Mouse (Mus musculus) heart, embryonic 10.5 days (tissue): ENCODE results near the gene Exoc4. TPM values are rescaled to one million over a fixed set of nuclear protein-coding genes. Genes with fewer than 3 reads are reported as not detected.

Source experiments
- DNase-seq: peaks from one replicate; pipeline ENCODE4 v3.0.0-alpha.2; 2017; ENCODE audit warnings: low spot score
- H3K27ac ChIP-seq: fragments of 300-500 bp; sonication (generic); 2 replicates; pipeline ENCODE4 v1.5.1; 2016; ENCODE audit warnings: mild to moderate bottlenecking
- H3K27me3 ChIP-seq: fragments of 300-500 bp; sonication (generic); 2 replicates; pipeline ENCODE4 v1.6.1; 2016; ENCODE audit warnings: mild to moderate bottlenecking; ENCODE audit not compliant: poor library complexity, insufficient read depth, severe bottlenecking
- H3K36me3 ChIP-seq: fragments of 300-500 bp; sonication (generic); 2 replicates; pipeline ENCODE4 v1.6.1; 2016; ENCODE audit warnings: mild to moderate bottlenecking, moderate library complexity
- H3K4me1 ChIP-seq: fragments of 300-500 bp; sonication (generic); 2 replicates; pipeline ENCODE4 v1.6.1; 2016; ENCODE audit warnings: mild to moderate bottlenecking
- H3K4me3 ChIP-seq: fragments of 300-500 bp; sonication (generic); 2 replicates; pipeline ENCODE4 v1.5.1; 2016; ENCODE audit warnings: mild to moderate bottlenecking, moderate library complexity
- H3K9me3 ChIP-seq: fragments of 300-500 bp; sonication (generic); 2 replicates; pipeline ENCODE4 v1.6.1; 2016; ENCODE audit warnings: mild to moderate bottlenecking, moderate library complexity
- WGBS: fragments of 180-500 bp; shearing (Covaris S2); methylation state at CpG from one replicate; pipeline ENCODE4 v1.1.7; 2016; 5-methylcytosine and 5-hydroxymethylcytosine counted together
- polyA plus RNA-seq: library from polyadenylated mRNA; unstranded; fragments of >200 nt; fragmentation: Nextera tagmentation; extraction: Ambion mirVana; gene quantifications from 2 replicates; pipeline ENCODE4 v1.2.1, GENCODE M21; 2016

Exoc4 gene
- polyA plus RNA-seq, 1 experiment from 2014 or later: 36.7 TPM

DNA sequence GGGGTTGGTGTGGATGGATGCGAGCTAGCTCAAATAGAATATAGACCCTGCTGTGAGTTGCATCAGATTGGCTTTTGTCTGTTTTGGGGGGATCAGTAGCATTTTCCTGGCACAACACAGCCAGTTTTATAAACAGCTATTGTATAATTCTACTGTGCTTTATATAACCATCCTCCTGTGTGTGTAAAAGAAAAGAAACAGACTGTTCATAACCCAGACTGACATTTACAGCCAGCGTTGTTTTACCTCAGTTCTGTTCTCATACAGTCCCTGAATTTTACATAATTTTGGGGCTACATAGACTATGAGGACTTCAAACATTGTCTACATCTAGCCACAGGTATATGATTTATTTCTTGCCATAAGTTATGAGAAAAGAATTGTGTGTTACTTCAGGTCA lies 204.9 kb downstream of the Exoc4 start:
- 85% methylated on average over 2 of the region's 2 CpGs for WGBS
- no peaks in the 10 kb centered on the region for H3K27me3 ChIP-seq
- DNase-seq: no peak
- H3K27ac ChIP-seq: no peak overlapping the region
- H3K36me3 ChIP-seq: no peaks in the 10 kb centered on the region
- H3K4me1 ChIP-seq: peaks cover 8% of the 10 kb centered on the region; the same call in 1 of the 2 replicates
- no peaks in the 10 kb centered on the region for H3K9me3 ChIP-seq
- no peak overlapping the region for H3K4me3 ChIP-seq

GRCm38 (mm10) chr6:33454354-33454753 lies 205.5 kb downstream of the Exoc4 start:
- Histone ChIP-seq H3K4me1 (peaks cover 8% of the 10 kb centered on the region; the same call in 1 of the 2 replicates), H3K4me3 (no peak overlapping the region), H3K36me3 (no peaks in the 10 kb centered on the region), H3K27ac (no peak overlapping the region), H3K9me3 (no peaks in the 10 kb centered on the region), H3K27me3 (no peaks in the 10 kb centered on the region)
- 56% methylated on average over 2 of the region's 2 CpGs for WGBS
- no peak for DNase-seq

DNA sequence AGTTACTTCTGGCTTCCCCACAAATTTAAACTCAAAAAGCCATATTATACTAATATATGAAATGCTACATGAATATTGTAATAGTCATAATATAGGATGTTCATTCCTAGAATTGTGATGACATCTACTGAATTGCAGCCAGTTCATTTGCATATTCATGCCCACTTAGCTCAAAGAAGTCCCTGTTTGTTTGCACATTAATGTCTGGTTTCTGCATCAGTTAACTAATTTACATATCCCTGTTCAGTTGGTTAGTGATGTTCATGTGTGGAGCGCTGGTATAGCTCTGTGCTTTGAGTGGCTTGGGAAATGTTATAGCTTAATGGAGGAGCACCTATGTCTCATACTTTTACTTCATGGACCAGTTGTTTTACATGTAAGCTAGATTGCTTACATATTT lies 206.4 kb downstream of the Exoc4 start:
- Histone ChIP-seq H3K27me3 (no peaks in the 10 kb centered on the region), H3K4me1 (peaks cover 8% of the 10 kb centered on the region; the same call in 1 of the 2 replicates)
- WGBS: 96% methylated on average over 1 of the region's 1 CpGs

DNA sequence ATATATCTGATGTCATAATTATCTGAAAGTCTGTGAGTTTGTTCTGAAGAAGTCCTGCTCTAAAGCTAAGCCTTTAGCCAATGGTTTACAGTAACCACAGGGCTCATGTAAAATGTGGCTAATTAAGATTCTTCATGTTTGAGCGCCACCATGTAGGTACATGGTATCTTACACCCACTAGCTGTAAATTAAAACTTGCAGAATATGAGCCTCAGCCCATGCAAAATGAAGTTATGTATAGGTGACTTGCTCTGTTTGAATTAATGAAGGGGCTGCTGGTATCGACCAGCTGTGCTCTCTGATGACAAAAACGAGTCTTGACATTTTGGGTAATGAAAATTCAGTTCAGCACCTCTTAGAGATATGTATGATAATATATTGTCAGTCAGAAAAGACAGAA lies 216.0 kb downstream of the Exoc4 start:
- H3K9me3 ChIP-seq: no peaks in the 10 kb centered on the region
- DNase-seq: no peak
- WGBS: 88% methylated on average over 3 of the region's 3 CpGs
- no peaks in the 10 kb centered on the region for H3K27me3 ChIP-seq
- no peak overlapping the region for H3K27ac ChIP-seq
- H3K36me3 ChIP-seq: no peaks in the 10 kb centered on the region
- H3K4me3 ChIP-seq: no peak overlapping the region
- no peaks in the 10 kb centered on the region; the same call in 1 of the 2 replicates for H3K4me1 ChIP-seq

More for the DNA sequence above, 206.4 kb downstream of the Exoc4 start:
- Histone ChIP-seq H3K9me3 (no peaks in the 10 kb centered on the region), H3K36me3 (no peaks in the 10 kb centered on the region), H3K4me3 (no peak overlapping the region), H3K27ac (no peak overlapping the region)
- DNase-seq: no peak

DNA sequence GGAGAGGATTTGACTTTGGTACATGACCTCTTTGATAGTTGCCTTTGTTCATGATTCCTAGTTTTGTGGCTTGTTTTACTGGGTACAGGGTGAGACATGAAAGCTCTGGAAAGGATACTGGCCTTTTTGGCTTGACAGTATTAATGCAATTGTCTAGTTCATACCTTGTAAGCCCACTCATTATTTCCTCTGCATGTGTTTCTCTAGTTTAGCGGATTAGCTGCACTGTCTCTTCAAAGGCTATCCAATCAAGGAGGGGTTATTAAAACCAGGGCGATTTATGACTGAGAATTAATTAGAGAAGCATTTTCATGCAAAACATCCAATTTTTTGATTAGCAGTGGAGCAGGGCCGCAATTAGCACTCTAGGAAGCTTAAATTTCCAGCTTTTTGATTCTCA lies 216.5 kb downstream of the Exoc4 start:
- H3K4me1 ChIP-seq: no peaks in the 10 kb centered on the region; the same call in 1 of the 2 replicates
- DNase-seq: no peak
- H3K36me3 ChIP-seq: no peaks in the 10 kb centered on the region
- H3K9me3 ChIP-seq: no peaks in the 10 kb centered on the region
- no peaks in the 10 kb centered on the region for H3K27me3 ChIP-seq
- 84% methylated on average over 3 of the region's 3 CpGs for WGBS
- H3K27ac ChIP-seq: no peak overlapping the region
- H3K4me3 ChIP-seq: no peak overlapping the region

DNA sequence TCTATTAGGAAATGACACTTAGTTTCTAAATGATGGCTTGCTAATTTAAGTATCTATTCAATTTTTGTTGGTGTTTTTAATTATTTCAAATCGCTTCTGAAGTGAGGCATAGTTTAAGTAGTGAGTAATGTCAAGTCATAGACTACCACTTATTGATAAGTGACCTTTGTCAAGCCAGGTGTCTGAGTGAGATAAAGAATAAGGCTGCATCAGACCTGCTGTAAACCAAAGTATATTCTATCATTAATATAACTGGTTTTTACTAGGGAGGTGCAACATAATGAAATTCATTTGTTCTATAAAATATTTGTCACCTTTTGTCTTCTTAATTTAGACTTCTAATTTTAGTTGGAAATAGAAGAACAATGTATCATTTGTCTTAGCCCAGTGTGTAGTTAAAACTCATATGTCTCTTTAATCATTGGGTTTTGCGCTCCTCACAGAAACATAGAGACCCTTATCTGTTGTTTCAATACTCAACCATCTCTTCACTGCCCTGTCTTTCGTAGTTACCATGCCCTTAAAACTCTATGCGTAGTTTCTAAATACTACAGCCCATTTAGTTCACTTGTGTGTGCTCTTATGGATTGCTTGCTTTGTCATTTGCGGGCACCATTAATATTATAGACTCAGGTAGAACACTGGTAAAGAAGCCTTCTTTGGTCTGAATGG lies 217.4 kb downstream of the Exoc4 start:
- Histone ChIP-seq H3K27ac (no peak overlapping the region), H3K27me3 (no peaks in the 10 kb centered on the region), H3K36me3 (no peaks in the 10 kb centered on the region), H3K9me3 (no peaks in the 10 kb centered on the region), H3K4me1 (no peaks in the 10 kb centered on the region; the same call in 1 of the 2 replicates), H3K4me3 (no peak overlapping the region)
- WGBS: 85% methylated on average over 5 of the region's 5 CpGs
- no peak for DNase-seq

DNA sequence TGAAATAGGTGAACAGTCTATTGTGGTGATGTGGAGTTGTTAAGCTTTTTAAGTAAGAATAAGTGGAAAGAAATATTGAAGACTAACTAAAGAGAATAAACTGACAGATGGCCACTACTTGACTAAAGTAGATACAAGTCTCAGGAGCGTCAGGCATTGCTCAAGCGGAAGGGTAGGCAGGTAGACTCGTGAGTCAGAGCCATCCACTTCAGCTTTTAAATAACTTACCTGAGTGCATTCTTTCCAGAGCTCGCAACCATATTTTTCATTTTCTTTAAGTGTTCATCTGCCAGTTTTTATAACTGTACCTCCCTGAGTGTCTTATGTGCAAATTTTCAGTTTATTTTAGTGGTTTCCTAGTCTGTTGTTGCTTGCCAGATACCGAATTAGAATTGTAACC lies 219.6 kb downstream of the Exoc4 start:
- Histone ChIP-seq H3K4me1 (no peaks in the 10 kb centered on the region; the same call in 1 of the 2 replicates), H3K4me3 (no peak overlapping the region), H3K27me3 (no peaks in the 10 kb centered on the region), H3K9me3 (no peaks in the 10 kb centered on the region), H3K27ac (no peak overlapping the region), H3K36me3 (no peaks in the 10 kb centered on the region)
- no peak for DNase-seq
- 87% methylated on average over 5 of the region's 5 CpGs for WGBS

DNA sequence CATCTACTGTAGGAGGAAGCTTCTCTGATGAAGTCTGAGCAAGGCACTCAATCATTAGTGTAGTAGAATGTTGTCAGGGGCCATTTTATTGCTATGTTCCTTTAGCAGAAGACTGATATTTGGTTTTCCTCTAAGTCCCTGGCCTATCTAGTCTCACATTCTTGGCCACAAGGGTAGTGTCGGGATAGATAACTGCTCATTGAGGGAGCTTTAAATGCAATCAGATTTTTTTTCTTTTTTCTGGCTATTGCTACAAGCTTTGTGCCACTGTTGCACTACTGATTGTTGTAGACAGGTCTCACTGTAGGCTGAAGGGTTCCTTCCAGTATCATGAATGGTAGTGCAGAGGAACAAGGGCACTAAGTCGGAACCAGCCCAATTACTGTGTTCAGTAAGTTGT lies 227.2 kb downstream of the Exoc4 start:
- WGBS: 68% methylated on average over 2 of the region's 2 CpGs
- H3K4me1 ChIP-seq: no peaks in the 10 kb centered on the region
- no peaks in the 10 kb centered on the region for H3K36me3 ChIP-seq
- DNase-seq: no peak
- H3K4me3 ChIP-seq: no peak overlapping the region
- no peaks in the 10 kb centered on the region for H3K27me3 ChIP-seq
- H3K27ac ChIP-seq: no peak overlapping the region
- H3K9me3 ChIP-seq: no peaks in the 10 kb centered on the region

GRCm38 (mm10) chr6:33484568-33484967 lies 235.7 kb downstream of the Exoc4 start:
- Histone ChIP-seq H3K27ac (no peak overlapping the region), H3K36me3 (no peaks in the 10 kb centered on the region), H3K4me3 (no peak overlapping the region), H3K4me1 (no peaks in the 10 kb centered on the region), H3K27me3 (no peaks in the 10 kb centered on the region), H3K9me3 (no peaks in the 10 kb centered on the region)
- DNase-seq: no peak
- 87% methylated on average over 9 of the region's 9 CpGs for WGBS

DNA sequence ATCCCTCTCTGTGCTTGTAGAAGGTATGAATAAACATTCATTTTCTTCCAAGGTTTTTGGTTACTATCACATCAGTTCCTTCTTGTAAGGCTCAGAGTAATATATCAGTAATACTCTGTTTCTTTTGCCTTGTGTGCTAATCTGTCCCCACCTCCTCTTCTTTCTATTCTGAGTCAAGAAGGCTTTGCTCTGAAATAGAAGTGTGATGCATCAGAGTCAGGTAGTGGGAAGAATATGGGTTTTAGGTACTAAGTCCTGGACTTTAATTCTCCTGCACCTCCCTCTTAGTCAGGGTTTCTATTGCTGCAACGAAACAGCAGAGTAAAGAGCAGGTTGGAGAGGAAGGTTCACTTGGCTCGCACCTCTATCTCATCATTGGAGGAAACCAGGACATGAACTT lies 240.9 kb downstream of the Exoc4 start:
- no peaks in the 10 kb centered on the region for H3K27me3 ChIP-seq
- no peaks in the 10 kb centered on the region for H3K4me1 ChIP-seq
- 90% methylated on average over 2 of the region's 2 CpGs for WGBS
- no peaks in the 10 kb centered on the region for H3K36me3 ChIP-seq
- DNase-seq: no peak
- no peak overlapping the region for H3K27ac ChIP-seq
- H3K9me3 ChIP-seq: no peaks in the 10 kb centered on the region
- H3K4me3 ChIP-seq: no peak overlapping the region

GRCm38 (mm10) chr6:33496141-33496855 lies 247.4 kb downstream of the Exoc4 start:
- H3K4me3 ChIP-seq: no peak overlapping the region
- H3K4me1 ChIP-seq: no peaks in the 10 kb centered on the region
- no peak for DNase-seq
- peaks cover 7% of the 10 kb centered on the region; the same call in 1 of the 2 replicates for H3K36me3 ChIP-seq
- no peaks in the 10 kb centered on the region for H3K9me3 ChIP-seq
- no peak overlapping the region for H3K27ac ChIP-seq
- WGBS: 88% methylated on average over 6 of the region's 6 CpGs
- H3K27me3 ChIP-seq: no peaks in the 10 kb centered on the region

DNA sequence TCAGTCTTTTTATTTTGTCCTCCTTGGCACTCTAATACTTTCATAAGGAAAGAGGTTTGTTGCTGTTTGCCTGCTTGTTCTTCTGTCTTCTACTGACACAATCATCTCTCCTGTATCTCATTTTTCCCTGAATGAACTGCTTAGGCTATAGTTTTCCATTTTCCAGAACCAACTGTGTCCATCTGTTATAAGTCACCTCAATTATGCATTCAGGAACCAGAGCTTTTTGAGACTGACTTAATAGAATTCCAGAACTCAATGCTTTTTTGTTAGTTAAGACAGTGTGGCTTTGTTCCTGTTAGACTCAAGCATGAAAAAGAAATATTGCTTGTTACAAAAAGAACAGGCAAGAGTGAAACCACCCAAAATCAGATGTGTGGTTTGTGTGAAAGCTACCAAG lies 248.5 kb downstream of the Exoc4 start:
- Histone ChIP-seq H3K27me3 (no peaks in the 10 kb centered on the region), H3K27ac (no peak overlapping the region), H3K4me3 (no peak overlapping the region), H3K4me1 (no peaks in the 10 kb centered on the region), H3K36me3 (peaks cover 7% of the 10 kb centered on the region; the same call in 1 of the 2 replicates), H3K9me3 (no peaks in the 10 kb centered on the region)
- DNase-seq: no peak

DNA sequence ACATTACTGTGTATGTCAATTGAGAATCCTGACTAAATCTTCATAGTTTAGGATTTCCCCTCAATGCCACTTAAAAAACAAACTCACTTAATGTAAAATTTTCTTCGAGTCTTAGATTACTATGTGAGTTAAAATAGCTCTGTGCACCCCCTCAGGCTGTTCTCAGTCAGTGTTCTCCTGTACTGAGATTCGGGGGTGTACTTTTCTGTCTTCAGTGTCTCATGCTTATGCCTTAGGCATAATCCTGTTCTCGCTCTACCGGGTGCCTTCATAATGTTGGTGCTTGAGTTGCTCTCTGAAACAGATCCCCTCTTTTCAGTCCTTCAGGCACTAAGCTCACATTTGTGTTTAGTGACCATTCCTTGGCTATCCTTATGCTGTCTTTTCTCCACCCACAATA lies 253.5 kb downstream of the Exoc4 start:
- no peaks in the 10 kb centered on the region for H3K9me3 ChIP-seq
- peaks cover 7% of the 10 kb centered on the region; the same call in 1 of the 2 replicates for H3K36me3 ChIP-seq
- 77% methylated on average over 4 of the region's 4 CpGs for WGBS
- H3K4me1 ChIP-seq: no peaks in the 10 kb centered on the region
- H3K4me3 ChIP-seq: no peak overlapping the region
- no peak overlapping the region for H3K27ac ChIP-seq
- DNase-seq: no peak
- H3K27me3 ChIP-seq: no peaks in the 10 kb centered on the region
